Mouse (Mus musculus) olfactory bulb, adult 2 months (tissue): Measurements from ENCODE around the gene Ifitm6. TPM values are rescaled to one million over a fixed set of nuclear protein-coding genes. Genes with fewer than 3 reads are reported as not detected.
"Not testable (repeated sequence)": the region's sequence is repeated elsewhere in the genome, so short reads cannot be mapped to it uniquely, and the experiment has no call there.

Experiments
- H3K27ac ChIP-seq: fragments of 200-500 bp; 2 replicates; pipeline ENCODE4 v1.5.1; 2012; ENCODE audit warnings: low read depth, low read length; ENCODE audit not compliant: insufficient read depth
- H3K4me1 ChIP-seq: fragments of 200-500 bp; 2 replicates; pipeline ENCODE4 v1.6.1; 2012; ENCODE audit warnings: low read length; ENCODE audit not compliant: control insufficient read depth, insufficient read depth
- H3K4me3 ChIP-seq: fragments of 200-500 bp; 2 replicates; pipeline ENCODE4 v1.5.1; 2012; ENCODE audit warnings: mild to moderate bottlenecking, low read depth, low read length, moderate library complexity; ENCODE audit not compliant: insufficient read depth
- CTCF ChIP-seq: fragments of 200-500 bp; IDR thresholded peaks from 2 replicates; pipeline ENCODE4 v1.5.1; 2012; ENCODE audit warnings: low read depth, mild to moderate bottlenecking, low read length, moderate library complexity; ENCODE audit not compliant: insufficient read depth
- POLR2A ChIP-seq: fragments of 200-500 bp; IDR thresholded peaks from 2 replicates; pipeline ENCODE4 v1.6.1; 2012; ENCODE audit warnings: mild to moderate bottlenecking, low read depth, low read length, moderate library complexity; ENCODE audit not compliant: insufficient read depth
- WGBS: fragments of 180-500 bp; shearing (Covaris S2); methylation state at CpG from one replicate; pipeline ENCODE4 v1.1.7; 2018; 5-methylcytosine and 5-hydroxymethylcytosine counted together
- polyA plus RNA-seq: library from polyadenylated mRNA; stranded (reverse); fragments of >200 nt; gene quantifications from 2 replicates; pipeline ENCODE4 v1.2.4, GENCODE M21; 2012; ENCODE audit warnings: low replicate concordance; ENCODE audit not compliant: missing spikeins, insufficient read depth, insufficient read length

Ifitm6 gene
- polyA plus RNA-seq, 1 experiment = not detected

DNA sequence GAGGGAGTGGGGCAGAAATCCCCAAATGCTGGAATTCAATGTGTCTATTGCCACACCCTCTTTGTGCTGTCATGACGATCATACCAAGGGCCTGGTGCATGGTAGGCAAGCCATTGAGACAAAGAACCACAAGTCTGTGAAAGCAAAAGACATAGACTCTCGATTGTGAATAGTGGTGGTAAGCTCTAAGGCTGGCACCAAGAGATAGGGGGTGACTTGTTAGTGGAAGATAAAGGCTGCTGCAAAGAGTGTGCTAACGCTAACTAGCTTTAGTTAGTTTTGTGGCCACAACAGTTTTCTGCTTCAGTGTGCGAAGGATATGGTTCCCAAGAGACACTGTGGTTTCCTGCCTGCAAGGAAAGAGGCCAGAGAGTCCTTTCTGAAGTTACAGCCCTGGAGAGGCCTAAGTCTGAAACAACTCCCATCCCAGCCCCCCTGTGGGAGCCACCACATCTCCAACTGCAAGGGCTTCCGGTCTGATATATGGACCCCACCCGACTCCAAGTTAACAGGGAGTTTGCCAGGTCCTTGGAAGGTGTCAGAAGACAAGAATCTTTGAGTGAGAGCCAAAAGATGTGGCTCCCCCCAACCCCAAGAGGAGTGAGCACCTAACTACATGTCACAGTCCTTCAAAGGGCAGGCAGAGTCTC, 29.3 kb upstream of the Ifitm6 start:
- Histone ChIP-seq H3K4me1 (peaks cover 8% of the 10 kb centered on the region), H3K4me3 (no peak overlapping the region), H3K27ac (no peak overlapping the region)
- 72% methylated on average over 6 of the region's 6 CpGs for WGBS
- TF ChIP-seq POLR2A = no peak
- no peak for TF ChIP-seq CTCF

DNA sequence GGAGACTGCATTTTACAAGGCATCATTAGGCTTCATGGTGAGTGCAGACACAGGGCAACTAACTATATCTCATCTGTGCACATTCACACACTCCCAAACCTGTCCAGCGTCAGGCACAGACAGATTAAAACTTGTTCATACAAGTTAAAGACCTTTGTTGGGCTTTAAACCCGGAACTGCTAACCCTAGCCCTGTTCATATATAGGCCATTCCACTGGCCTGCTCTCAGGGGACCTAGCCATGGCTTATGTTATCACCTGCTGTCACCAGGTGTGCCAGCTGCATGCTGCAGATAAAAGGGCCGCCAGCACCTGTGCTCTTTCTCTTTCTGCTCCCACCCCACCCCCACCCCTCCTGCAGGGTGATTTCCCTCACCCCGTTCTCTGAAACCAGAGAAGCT, 24.8 kb upstream of the Ifitm6 start:
- TF ChIP-seq POLR2A (no peak), CTCF (no peak)
- peaks cover 5% of the 10 kb centered on the region for H3K4me1 ChIP-seq
- no peak overlapping the region for H3K4me3 ChIP-seq
- WGBS = 86% methylated on average over 4 of the region's 4 CpGs
- H3K27ac ChIP-seq = no peak overlapping the region

DNA sequence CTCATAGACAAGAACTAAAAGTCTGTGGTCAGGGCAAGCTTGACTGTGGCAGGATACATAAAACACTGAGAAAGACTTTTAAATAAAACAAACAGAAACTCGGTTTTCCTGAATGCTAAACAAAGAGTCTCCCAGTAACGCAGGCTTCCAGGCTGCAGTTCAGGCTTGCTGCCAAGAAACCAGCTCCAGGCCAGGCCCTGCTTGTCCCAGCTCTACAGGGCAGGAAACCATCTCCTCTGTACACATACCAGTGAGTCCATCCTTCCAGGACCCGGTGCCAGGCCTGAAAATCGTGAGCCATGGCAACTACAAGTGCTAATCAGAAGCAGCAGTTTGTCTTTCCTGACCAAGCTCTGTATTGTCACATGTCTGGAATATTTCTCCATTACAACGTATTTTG, 23.9 kb upstream of the Ifitm6 start:
- TF ChIP-seq CTCF (no peak), POLR2A (no peak)
- WGBS = 20% methylated on average over 5 of the region's 5 CpGs
- no peak overlapping the region for H3K4me3 ChIP-seq
- H3K4me1 ChIP-seq = no peaks in the 10 kb centered on the region; the same call in 1 of the 2 replicates
- H3K27ac ChIP-seq = no peak overlapping the region

DNA sequence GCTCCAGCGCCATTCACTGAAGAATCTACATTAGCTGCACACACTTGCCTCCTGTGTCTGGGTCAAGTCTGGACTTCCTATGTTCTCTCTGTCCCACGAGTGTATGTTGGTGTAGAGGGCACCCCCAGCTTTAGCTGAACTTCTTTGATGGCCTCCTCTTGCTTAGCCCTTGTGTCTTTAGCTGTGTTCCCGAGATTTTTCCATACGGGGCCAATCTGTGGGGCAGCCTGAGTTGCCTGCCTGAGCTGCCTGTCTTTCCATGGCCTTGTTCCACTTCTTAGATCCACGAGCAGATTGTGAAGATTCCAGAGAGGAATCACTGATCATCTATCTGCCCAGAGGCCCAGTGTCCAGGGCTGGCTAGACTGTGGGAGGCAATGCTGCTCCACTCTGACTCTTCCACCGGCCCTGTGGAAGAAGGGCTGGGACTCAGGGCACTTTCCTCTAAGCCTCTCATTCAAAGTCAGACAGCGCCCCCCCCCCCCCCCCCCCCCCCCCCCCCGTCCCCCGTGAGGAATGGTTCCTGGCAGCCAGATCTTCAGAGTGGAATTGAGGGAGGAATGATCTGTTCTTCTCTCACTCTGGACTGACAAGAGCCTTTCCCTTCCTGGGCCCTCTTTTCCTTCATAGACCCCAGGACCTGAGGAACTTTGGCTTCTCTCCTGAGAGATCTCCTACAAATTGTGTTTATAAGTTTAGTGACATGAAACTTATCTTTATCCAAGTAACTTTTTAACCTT, 23.3 kb upstream of the Ifitm6 start:
- 40% methylated on average over 7 of the region's 9 CpGs for WGBS
- no peak for TF ChIP-seq POLR2A
- no peak for TF ChIP-seq CTCF
- Histone ChIP-seq H3K4me3 (no peak overlapping the region), H3K4me1 (no peaks in the 10 kb centered on the region; the same call in 1 of the 2 replicates), H3K27ac (no peak overlapping the region)

DNA sequence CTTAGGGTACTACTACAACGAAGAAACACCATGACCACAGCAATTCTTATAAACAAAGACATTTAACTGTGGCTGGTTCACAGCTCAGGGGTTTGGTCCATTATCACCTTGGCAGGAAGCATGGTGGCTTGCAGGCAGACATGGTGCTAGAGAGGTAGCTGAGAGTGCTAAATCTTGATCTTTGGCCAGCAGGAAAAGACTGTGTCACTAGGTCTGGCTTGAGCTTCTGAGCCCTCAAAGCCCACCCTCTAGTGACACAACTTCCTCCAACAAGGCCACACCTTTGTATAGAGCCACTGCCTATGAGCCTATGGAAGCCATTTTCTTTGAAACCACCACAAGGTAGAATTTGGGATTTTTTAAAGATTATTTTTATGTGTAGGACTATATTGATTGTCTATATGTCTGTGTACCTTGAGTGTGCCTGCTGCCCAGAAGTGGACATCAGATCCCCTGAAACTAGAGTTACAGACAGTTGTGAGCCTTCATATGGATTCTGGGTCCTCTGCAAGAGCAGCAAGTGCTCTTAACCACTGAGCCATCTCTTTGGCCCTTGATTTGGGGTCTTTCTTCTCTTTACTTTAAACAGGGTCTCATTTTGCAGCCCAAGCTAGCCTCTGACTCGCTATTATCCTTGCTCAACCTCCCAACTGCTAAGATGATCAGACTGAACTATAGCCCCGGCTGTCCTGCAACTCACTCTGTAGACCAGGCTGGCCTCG, 21.8 kb upstream of the Ifitm6 start:
- no peak overlapping the region for H3K27ac ChIP-seq
- 96% methylated on average over 4 of the region's 4 CpGs for WGBS
- no peaks in the 10 kb centered on the region; the same call in 1 of the 2 replicates for H3K4me1 ChIP-seq
- no peak for TF ChIP-seq CTCF
- TF ChIP-seq POLR2A = no peak
- H3K4me3 ChIP-seq = no peak overlapping the region

DNA sequence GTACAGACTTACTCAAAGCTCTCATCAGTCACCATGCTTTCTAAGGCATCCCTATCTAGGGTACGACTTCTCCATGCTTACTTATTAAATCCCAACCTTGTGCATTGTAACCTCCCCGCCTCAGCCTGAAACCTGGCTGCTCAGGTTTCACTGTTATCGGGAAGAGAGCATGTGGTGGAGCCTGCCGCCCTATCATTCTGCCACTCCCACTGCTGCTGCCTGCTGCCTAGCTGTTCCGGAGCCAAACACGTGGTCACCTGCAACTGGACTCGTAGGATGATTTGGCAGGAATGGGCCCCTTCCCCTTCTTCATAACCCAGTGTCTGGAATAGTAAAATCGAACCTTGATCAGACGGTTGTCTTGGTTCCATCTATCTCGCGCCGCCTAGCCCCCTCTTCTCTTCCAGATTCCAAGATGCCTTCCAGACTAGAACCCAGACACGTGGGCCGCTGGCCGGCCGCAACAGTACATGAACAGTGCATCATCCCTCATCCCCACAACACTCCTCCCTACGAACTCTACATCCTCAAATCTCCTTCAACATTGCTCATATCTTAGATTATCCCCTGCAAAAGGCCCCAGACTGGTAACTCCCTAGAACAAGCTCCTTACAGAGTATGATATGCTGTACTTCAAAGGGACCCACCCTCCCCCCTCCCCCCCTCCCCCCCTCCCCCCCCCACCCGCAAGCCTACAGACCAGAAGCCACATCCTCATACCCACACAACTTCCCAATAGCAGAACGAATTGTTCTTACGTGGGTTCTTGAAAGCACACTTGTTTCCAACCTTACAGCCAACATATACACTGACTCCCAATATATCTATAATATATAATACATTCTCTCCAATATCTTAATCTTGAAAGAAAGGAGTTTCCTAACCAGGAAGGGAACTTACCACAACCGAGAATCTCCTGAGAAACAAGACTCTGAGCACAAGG, 20.6 kb upstream of the Ifitm6 start:
- 87% methylated on average over 20 of the region's 21 CpGs for WGBS
- TF ChIP-seq CTCF = no peak
- TF ChIP-seq POLR2A = no peak
- Histone ChIP-seq H3K27ac (no peak overlapping the region), H3K4me1 (no peaks in the 10 kb centered on the region; the same call in 1 of the 2 replicates), H3K4me3 (no peak overlapping the region)

DNA sequence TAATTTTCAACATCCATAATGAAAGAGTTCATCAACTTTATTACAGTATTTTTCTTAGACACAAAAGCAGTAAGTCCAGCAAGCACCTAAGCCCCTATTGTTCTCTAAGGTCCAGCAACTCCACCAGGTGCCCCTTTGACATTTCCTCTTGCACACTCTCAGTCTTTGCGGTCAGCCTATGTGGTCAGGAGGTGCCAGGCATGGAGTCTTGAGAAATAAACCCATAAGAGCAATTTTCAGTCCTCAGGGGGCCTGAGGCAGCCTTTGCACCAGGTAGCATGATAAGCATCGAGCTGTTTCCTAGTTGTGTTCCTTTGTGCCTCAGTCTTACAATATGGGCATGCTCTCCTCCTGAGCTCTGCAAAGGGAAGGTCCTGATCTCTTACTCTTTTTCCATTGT, 18.9 kb upstream of the Ifitm6 start:
- 83% methylated on average over 1 of the region's 2 CpGs for WGBS
- not testable (repeated sequence) for H3K4me3 ChIP-seq, H3K4me1 ChIP-seq, H3K27ac ChIP-seq

DNA sequence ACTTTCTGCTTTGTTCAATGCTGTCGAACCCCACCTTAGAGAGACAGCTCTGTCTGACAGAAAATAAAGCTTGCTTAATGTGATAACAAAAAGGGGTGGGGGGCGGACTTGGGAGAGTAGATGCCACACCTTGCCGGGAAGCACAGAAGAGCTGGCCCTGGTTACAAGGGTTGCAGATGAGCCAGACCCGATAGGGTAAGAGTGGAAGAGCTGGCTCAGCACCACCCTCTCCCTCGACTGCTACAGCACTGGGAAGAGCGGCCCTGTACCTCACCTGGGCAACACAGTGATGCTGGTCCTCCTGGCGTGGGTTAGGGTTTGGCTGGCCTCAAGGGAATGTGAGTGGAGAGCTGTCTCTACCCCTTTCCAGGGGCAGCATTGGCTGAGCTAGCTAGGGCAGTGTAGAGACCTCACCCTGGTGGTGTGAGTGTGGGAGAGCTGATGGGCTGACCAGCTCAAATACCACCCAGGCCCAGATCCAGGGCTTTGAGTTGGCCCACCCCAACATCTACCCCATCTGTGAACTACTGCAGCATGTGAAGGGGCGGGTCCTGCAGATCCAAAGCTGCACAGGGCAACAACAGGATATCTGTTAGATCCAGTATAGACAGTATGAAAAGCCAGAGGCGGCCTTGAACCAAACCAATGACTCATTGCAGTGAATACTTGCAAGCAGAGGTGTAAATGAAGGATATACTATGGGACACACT, 14.9 kb upstream of the Ifitm6 start:
- no peak for TF ChIP-seq POLR2A
- TF ChIP-seq CTCF = no peak
- Histone ChIP-seq H3K27ac (no peak overlapping the region), H3K4me1 (no peaks in the 10 kb centered on the region), H3K4me3 (no peak overlapping the region)
- 82% methylated on average over 9 of the region's 9 CpGs for WGBS
